Mouse (Mus musculus) bone marrow macrophage, adult 2 months (primary cell): ENCODE measurements at regions not wholly inside any gene's neighbourhood (a gene's known extent, or its start where the extent isn't known, plus 50 kb on each side); places are given as distances from the start of the nearest gene placed in this dataset.

ENCODE experiments used
- CTCF ChIP-seq: IDR thresholded peaks from 2 replicates; pipeline ENCODE4 v1.5.1; 2012; ENCODE audit warnings: low read depth, mild to moderate bottlenecking, low read length, moderate library complexity
- POLR2A ChIP-seq: IDR thresholded peaks from 2 replicates; pipeline ENCODE4 v1.6.1; 2012; ENCODE audit warnings: mild to moderate bottlenecking, low read depth, low read length, borderline replicate concordance

DNA sequence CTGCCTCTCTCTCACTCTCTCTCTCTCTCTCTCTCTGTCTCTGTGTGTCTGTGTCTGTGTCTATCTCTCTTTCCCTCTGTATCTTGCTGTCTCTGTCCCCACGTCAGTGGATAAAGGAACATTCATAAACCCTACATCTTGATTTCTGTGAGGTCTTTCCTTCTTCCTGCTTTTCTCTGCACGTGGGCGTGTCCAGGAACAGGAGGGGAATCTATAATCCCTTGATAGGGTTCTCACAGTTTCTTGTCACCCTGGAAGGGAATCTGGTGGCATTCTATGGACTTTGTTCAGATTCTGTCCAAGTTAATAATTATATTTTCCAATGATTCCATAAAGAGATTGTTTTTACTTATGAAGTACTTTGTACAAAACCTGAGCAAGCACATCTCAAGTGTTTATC, 107.3 kb upstream of the Adpgk start:
- no peak for TF ChIP-seq CTCF
- no peak for TF ChIP-seq POLR2A
